29 mouse cellular contexts compared by ENCODE assay signal in the genomic region with DNA sequence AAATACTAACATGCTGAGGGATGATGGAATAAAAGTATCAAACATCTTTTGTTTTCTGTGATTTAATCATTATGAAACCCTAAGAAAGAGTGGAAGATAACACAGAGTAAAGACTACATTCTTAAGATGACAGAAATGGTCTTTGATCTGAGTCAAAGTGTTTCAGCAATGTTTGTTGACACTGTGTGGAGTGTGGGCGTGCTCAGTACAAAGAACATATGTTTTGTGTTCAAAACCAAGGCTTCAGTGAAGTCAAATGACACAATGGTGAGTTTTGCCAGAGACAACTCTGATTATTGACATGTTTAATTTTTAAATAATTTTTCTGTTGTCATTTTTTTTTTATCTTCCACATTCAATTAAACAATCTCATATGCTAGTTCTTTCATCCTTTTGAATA. TPM values are rescaled to one million over a fixed set of nuclear protein-coding genes. Genes with fewer than 3 reads are reported as not detected.
"Had no signal": no experiment of that assay in that cellular context is flagged by ENCODE, and none has a peak within 500 bp of the region (broad histone marks: within the 10 kb centered on the region; RNA-seq: fewer than 3 reads in every experiment).

No protein-coding gene starts in this region.

- DNase-seq: gastrocnemius, adult 2 months; gastrocnemius, postnatal 10 days; gastrocnemius, postnatal 25 days; heart, adult 18-20 months; heart, postnatal 10 days; heart, postnatal 4 days; kidney, adult 18-20 months; kidney, adult 8-10 months; kidney, postnatal 10 days; kidney, postnatal 25 days; kidney, postnatal 4 days had no signal

- H3K9ac ChIP-seq: heart, embryonic 12.5 days; hindbrain, embryonic 12.5 days; hindbrain, embryonic 14.5 days; intestine, embryonic 15.5 days; kidney, embryonic 15.5 days; limb, embryonic 12.5 days had no signal

- H3K4me2 ChIP-seq: heart, embryonic 12.5 days; hindbrain, embryonic 12.5 days; hindbrain, embryonic 14.5 days; intestine, embryonic 15.5 days; kidney, embryonic 15.5 days; limb, embryonic 12.5 days had no signal

- H3K4me1 ChIP-seq: heart, embryonic 10.5 days; heart, embryonic 12.5 days; hindbrain, embryonic 10.5 days; hindbrain, embryonic 12.5 days; intestine, embryonic 15.5 days; kidney, embryonic 15.5 days; limb, embryonic 10.5 days; limb, embryonic 12.5 days had no signal

- H3K27me3 ChIP-seq: heart, embryonic 12.5 days; hindbrain, embryonic 12.5 days; intestine, embryonic 15.5 days; kidney, embryonic 15.5 days; limb, embryonic 12.5 days had no signal

- H3K36me3 ChIP-seq: heart, embryonic 10.5 days; heart, embryonic 12.5 days; hindbrain, embryonic 10.5 days; hindbrain, embryonic 12.5 days; intestine, embryonic 15.5 days; kidney, embryonic 15.5 days; limb, embryonic 10.5 days; limb, embryonic 12.5 days had no signal

- H3K27ac ChIP-seq: gastrocnemius, adult 2 months; heart, embryonic 10.5 days; hindbrain, embryonic 10.5 days; hindbrain, embryonic 12.5 days; hindbrain, embryonic 14.5 days; intestine, embryonic 15.5 days; kidney, embryonic 15.5 days; layer of hippocampus, adult 2 months; left cerebral cortex, adult 2 months; limb, embryonic 10.5 days; limb, embryonic 12.5 days had no signal

- H3K9me3 ChIP-seq: heart, embryonic 10.5 days; heart, embryonic 12.5 days; hindbrain, embryonic 10.5 days; hindbrain, embryonic 12.5 days; intestine, embryonic 15.5 days; kidney, embryonic 15.5 days; limb, embryonic 10.5 days; limb, embryonic 12.5 days had no signal

- H3K4me3 ChIP-seq: gastrocnemius, adult 2 months; heart, embryonic 10.5 days; heart, embryonic 12.5 days; hindbrain, embryonic 10.5 days; hindbrain, embryonic 12.5 days; intestine, embryonic 15.5 days; kidney, embryonic 15.5 days; layer of hippocampus, adult 2 months; left cerebral cortex, adult 2 months; limb, embryonic 10.5 days; limb, embryonic 12.5 days had no signal

- ATAC-seq: forebrain, embryonic 16.5 days; hindbrain, embryonic 16.5 days; inflammation-experienced regulatory T-cells, adult 6 months; intestine, embryonic 15.5 days; intestine, postnatal 0 days had no signal

RNA-seq across cellular contexts. Expression of gene Gng11, which starts 49.1 kb away (rescaled TPM):
- polyA plus RNA-seq: inflammation-experienced regulatory T-cells, adult 6 months had no signal

RNA-seq across cellular contexts. Expression of gene Gngt1, which starts 59.3 kb away (rescaled TPM):
- polyA plus RNA-seq: forebrain, embryonic 16.5 days; frontal cortex, adult 2 months; heart, embryonic 10.5 days; heart, embryonic 12.5 days; heart, embryonic 14.5 days; heart, embryonic 16.5 days; hindbrain, embryonic 10.5 days; hindbrain, embryonic 12.5 days; hindbrain, embryonic 14.5 days; hindbrain, embryonic 16.5 days; inflammation-experienced regulatory T-cells, adult 6 months; intestine, embryonic 15.5 days; intestine, postnatal 0 days; kidney, embryonic 15.5 days; limb, embryonic 10.5 days; limb, embryonic 12.5 days had no signal
